Mouse (Mus musculus): ENCODE data around the gene Gm28048. TPM values are rescaled to one million over a fixed set of nuclear protein-coding genes. Genes with fewer than 3 reads are reported as not detected.

Gm28048 gene
- polyA plus RNA-seq, 1 experiment = 1.9 TPM

- no peaks in the 10 kb centered on the region for H3K79me2 ChIP-seq (ENCODE audit: control insufficient read depth, insufficient read depth)
- no peak overlapping the region for H3K4me3 ChIP-seq
- no peaks in the 10 kb centered on the region for H3K36me3 ChIP-seq (ENCODE audit: control insufficient read depth, insufficient read depth)
- TF ChIP-seq TCF12 (IDR thresholded peaks at IDR 0.05; ENCODE audit: insufficient read depth, poor library complexity, severe bottlenecking) (no peak), POLR2A (IDR thresholded peaks at IDR 0.05; ENCODE audit: insufficient read length, low read depth) (no peak), REST (IDR thresholded peaks at IDR 0.05; ENCODE audit: insufficient read depth, insufficient read length) (no peak)
- H3K27me3 ChIP-seq (ENCODE audit: control insufficient read depth, insufficient read depth, insufficient read length) = no peaks in the 10 kb centered on the region
- no peak overlapping the region for H3K4me2 ChIP-seq (ENCODE audit: low read depth)
- no peak overlapping the region for H3ac ChIP-seq (ENCODE audit: control insufficient read depth, insufficient read length)
Measured at GRCm38 (mm10) chr11:22911831-22912230, 70.1 kb downstream of the Gm28048 start.

- H3K36me3 ChIP-seq (ENCODE audit: control insufficient read depth, insufficient read depth) = no peaks in the 10 kb centered on the region
- H3K4me2 ChIP-seq (ENCODE audit: low read depth) = no peak overlapping the region
- no peaks in the 10 kb centered on the region for H3K27me3 ChIP-seq (ENCODE audit: control insufficient read depth, insufficient read depth, insufficient read length)
- no peak overlapping the region for H3ac ChIP-seq (ENCODE audit: control insufficient read depth, insufficient read length)
- no peaks in the 10 kb centered on the region for H3K79me2 ChIP-seq (ENCODE audit: control insufficient read depth, insufficient read depth)
- no peak overlapping the region for H3K4me3 ChIP-seq
- TF ChIP-seq REST (IDR thresholded peaks at IDR 0.05; ENCODE audit: insufficient read depth, insufficient read length) (no peak), MAX (IDR thresholded peaks at IDR 0.05; ENCODE audit: low read depth) (no peak), SRF (IDR thresholded peaks at IDR 0.05; ENCODE audit: control insufficient read depth, insufficient read length, low read depth) (no peak), E2F4 (IDR thresholded peaks at IDR 0.05; ENCODE audit: insufficient read depth) (no peak), TCF12 (IDR thresholded peaks at IDR 0.05; ENCODE audit: insufficient read depth, poor library complexity, severe bottlenecking) (no peak), POLR2AphosphoS2 (IDR thresholded peaks at IDR 0.05; ENCODE audit: insufficient read length, low read depth) (no peak), MYOD1 (IDR thresholded peaks at IDR 0.05; ENCODE audit: control insufficient read depth in 1 of 3, insufficient read length in 2 of 3, low read depth in 2 of 3) (no peak), CEBPB (IDR thresholded peaks at IDR 0.05; ENCODE audit: insufficient read depth, poor library complexity, severe bottlenecking) (no peak), POLR2A (IDR thresholded peaks at IDR 0.05; ENCODE audit: insufficient read length, low read depth) (no peak), TCF3 (IDR thresholded peaks at IDR 0.05; ENCODE audit: insufficient read length, low read depth) (no peak), USF1 (IDR thresholded peaks at IDR 0.05; ENCODE audit: low read depth) (no peak), MYOG (IDR thresholded peaks at IDR 0.05; ENCODE audit: control insufficient read depth in 1 of 3, insufficient read depth in 1 of 3, insufficient read length in 2 of 3, low read depth in 2 of 3) (no peak)
Measured at GRCm38 (mm10) chr11:22906453-22906865, 75.4 kb downstream of the Gm28048 start.

- TF ChIP-seq MYOD1 (IDR thresholded peaks at IDR 0.05; ENCODE audit: control insufficient read depth in 1 of 3, insufficient read length in 2 of 3, low read depth in 2 of 3) (no peak), REST (IDR thresholded peaks at IDR 0.05; ENCODE audit: insufficient read depth, insufficient read length) (no peak), MYOG (IDR thresholded peaks at IDR 0.05; ENCODE audit: control insufficient read depth in 1 of 3, insufficient read depth in 1 of 3, insufficient read length in 2 of 3, low read depth in 2 of 3) (no peak), SRF (IDR thresholded peaks at IDR 0.05; ENCODE audit: control insufficient read depth, insufficient read length, low read depth) (no peak), E2F4 (IDR thresholded peaks at IDR 0.05; ENCODE audit: insufficient read depth) (no peak), TCF3 (IDR thresholded peaks at IDR 0.05; ENCODE audit: insufficient read length, low read depth) (no peak), USF1 (IDR thresholded peaks at IDR 0.05; ENCODE audit: low read depth) (no peak), MAX (IDR thresholded peaks at IDR 0.05; ENCODE audit: low read depth) (no peak), TCF12 (IDR thresholded peaks at IDR 0.05; ENCODE audit: insufficient read depth, poor library complexity, severe bottlenecking) (no peak), POLR2AphosphoS2 (IDR thresholded peaks at IDR 0.05; ENCODE audit: insufficient read length, low read depth) (no peak), CEBPB (IDR thresholded peaks at IDR 0.05; ENCODE audit: insufficient read depth, poor library complexity, severe bottlenecking) (no peak), POLR2A (IDR thresholded peaks at IDR 0.05; ENCODE audit: insufficient read length, low read depth) (no peak)
- Histone ChIP-seq H3K79me2 (ENCODE audit: control insufficient read depth, insufficient read depth) (no peaks in the 10 kb centered on the region), H3K4me3 (no peak overlapping the region), H3K4me2 (ENCODE audit: low read depth) (no peak overlapping the region), H3K36me3 (ENCODE audit: control insufficient read depth, insufficient read depth) (no peaks in the 10 kb centered on the region), H3ac (ENCODE audit: control insufficient read depth, insufficient read length) (no peak overlapping the region), H3K27me3 (ENCODE audit: control insufficient read depth, insufficient read depth, insufficient read length) (no peaks in the 10 kb centered on the region)
Measured at GRCm38 (mm10) chr11:22902923-22903322, 79.0 kb downstream of the Gm28048 start.

GRCm38 (mm10) chr11:22900041-22900440, 81.8 kb downstream of the Gm28048 start:
- H3K4me2 ChIP-seq (ENCODE audit: low read depth) = no peak overlapping the region
- TF ChIP-seq POLR2A (IDR thresholded peaks at IDR 0.05; ENCODE audit: insufficient read length, low read depth) (no peak), TCF3 (IDR thresholded peaks at IDR 0.05; ENCODE audit: insufficient read length, low read depth) (no peak), MYOG (IDR thresholded peaks at IDR 0.05; ENCODE audit: control insufficient read depth in 1 of 3, insufficient read depth in 1 of 3, insufficient read length in 2 of 3, low read depth in 2 of 3) (no peak), MAX (IDR thresholded peaks at IDR 0.05; ENCODE audit: low read depth) (no peak), MYOD1 (IDR thresholded peaks at IDR 0.05; ENCODE audit: control insufficient read depth in 1 of 3, insufficient read length in 2 of 3, low read depth in 2 of 3) (no peak), REST (IDR thresholded peaks at IDR 0.05; ENCODE audit: insufficient read depth, insufficient read length) (no peak), TCF12 (IDR thresholded peaks at IDR 0.05; ENCODE audit: insufficient read depth, poor library complexity, severe bottlenecking) (no peak), USF1 (IDR thresholded peaks at IDR 0.05; ENCODE audit: low read depth) (no peak), SRF (IDR thresholded peaks at IDR 0.05; ENCODE audit: control insufficient read depth, insufficient read length, low read depth) (no peak), POLR2AphosphoS2 (IDR thresholded peaks at IDR 0.05; ENCODE audit: insufficient read length, low read depth) (no peak), CEBPB (IDR thresholded peaks at IDR 0.05; ENCODE audit: insufficient read depth, poor library complexity, severe bottlenecking) (no peak), E2F4 (IDR thresholded peaks at IDR 0.05; ENCODE audit: insufficient read depth) (no peak)
- no peaks in the 10 kb centered on the region for H3K79me2 ChIP-seq (ENCODE audit: control insufficient read depth, insufficient read depth)

GRCm38 (mm10) chr11:22897642-22898041, 84.2 kb downstream of the Gm28048 start:
- Histone ChIP-seq H3K79me2 (ENCODE audit: control insufficient read depth, insufficient read depth) (no peaks in the 10 kb centered on the region), H3K4me3 (no peak overlapping the region), H3K4me2 (ENCODE audit: low read depth) (no peak overlapping the region), H3K36me3 (ENCODE audit: control insufficient read depth, insufficient read depth) (no peaks in the 10 kb centered on the region), H3K27me3 (ENCODE audit: control insufficient read depth, insufficient read depth, insufficient read length) (no peaks in the 10 kb centered on the region), H3ac (ENCODE audit: control insufficient read depth, insufficient read length) (no peak overlapping the region)
- TF ChIP-seq MYOD1 (IDR thresholded peaks at IDR 0.05; ENCODE audit: control insufficient read depth in 1 of 3, insufficient read length in 2 of 3, low read depth in 2 of 3) = no peak
- TF ChIP-seq CEBPB (IDR thresholded peaks at IDR 0.05; ENCODE audit: insufficient read depth, poor library complexity, severe bottlenecking) = no peak
- TF ChIP-seq POLR2A (IDR thresholded peaks at IDR 0.05; ENCODE audit: insufficient read length, low read depth) = no peak
- TF ChIP-seq E2F4 (IDR thresholded peaks at IDR 0.05; ENCODE audit: insufficient read depth) = no peak
- TF ChIP-seq REST (IDR thresholded peaks at IDR 0.05; ENCODE audit: insufficient read depth, insufficient read length) = no peak
- TF ChIP-seq MAX (IDR thresholded peaks at IDR 0.05; ENCODE audit: low read depth) = no peak
- no peak for TF ChIP-seq POLR2AphosphoS2 (IDR thresholded peaks at IDR 0.05; ENCODE audit: insufficient read length, low read depth)
- no peak for TF ChIP-seq SRF (IDR thresholded peaks at IDR 0.05; ENCODE audit: control insufficient read depth, insufficient read length, low read depth)
- TF ChIP-seq USF1 (IDR thresholded peaks at IDR 0.05; ENCODE audit: low read depth) = no peak
- no peak for TF ChIP-seq TCF12 (IDR thresholded peaks at IDR 0.05; ENCODE audit: insufficient read depth, poor library complexity, severe bottlenecking)
- no peak for TF ChIP-seq TCF3 (IDR thresholded peaks at IDR 0.05; ENCODE audit: insufficient read length, low read depth)
- TF ChIP-seq MYOG (IDR thresholded peaks at IDR 0.05; ENCODE audit: control insufficient read depth in 1 of 3, insufficient read depth in 1 of 3, insufficient read length in 2 of 3, low read depth in 2 of 3) = no peak

More at GRCm38 (mm10) chr11:22900041-22900440, 81.8 kb downstream of the Gm28048 start:
- Histone ChIP-seq H3K36me3 (ENCODE audit: control insufficient read depth, insufficient read depth) (no peaks in the 10 kb centered on the region), H3K27me3 (ENCODE audit: control insufficient read depth, insufficient read depth, insufficient read length) (no peaks in the 10 kb centered on the region), H3K4me3 (no peak overlapping the region), H3ac (ENCODE audit: control insufficient read depth, insufficient read length) (no peak overlapping the region)
